Mouse (Mus musculus): ENCODE data around the gene Mef2c.

The Mef2c gene

GRCm38 (mm10) chr13:83524902-83525715, 21.3 kb downstream of the Mef2c start:
- no peak for DNase-seq (ENCODE audit: low read depth)

GRCm38 (mm10) chr13:83525716-83526005, 21.8 kb downstream of the Mef2c start:
- no peak for DNase-seq (ENCODE audit: low read depth)

- DNase-seq (ENCODE audit: low read depth) = no peak
Measured at GRCm38 (mm10) chr13:83526066-83526465, 22.2 kb downstream of the Mef2c start.

- DNase-seq (ENCODE audit: low read depth) = no peak
Measured at GRCm38 (mm10) chr13:83527921-83528320, 24.1 kb downstream of the Mef2c start.

- DNase-seq (ENCODE audit: low read depth) = no peak
Measured at GRCm38 (mm10) chr13:83529729-83530314, 26.0 kb downstream of the Mef2c start.

- no peak for DNase-seq (ENCODE audit: low read depth)
Measured at GRCm38 (mm10) chr13:83530889-83531288, 27.1 kb downstream of the Mef2c start.

GRCm38 (mm10) chr13:83531968-83532591, 28.2 kb downstream of the Mef2c start:
- DNase-seq (ENCODE audit: low read depth) = no peak

GRCm38 (mm10) chr13:83536361-83536760, 32.5 kb downstream of the Mef2c start:
- DNase-seq (ENCODE audit: low read depth) = no peak

- DNase-seq (ENCODE audit: low read depth) = no peak
Measured at GRCm38 (mm10) chr13:83537163-83537562, 33.3 kb downstream of the Mef2c start.

- DNase-seq (ENCODE audit: low read depth) = no peak
Measured at GRCm38 (mm10) chr13:83539921-83540320, 36.1 kb downstream of the Mef2c start.

GRCm38 (mm10) chr13:83542666-83543065, 38.8 kb downstream of the Mef2c start:
- no peak for DNase-seq (ENCODE audit: low read depth)

- DNase-seq (ENCODE audit: low read depth) = no peak
Measured at GRCm38 (mm10) chr13:83544707-83545106, 40.9 kb downstream of the Mef2c start.

- DNase-seq (ENCODE audit: low read depth) = no peak
Measured at GRCm38 (mm10) chr13:83546876-83547275, 43.0 kb downstream of the Mef2c start.

GRCm38 (mm10) chr13:83551259-83551658, 47.4 kb downstream of the Mef2c start:
- no peak for DNase-seq (ENCODE audit: low read depth)

- DNase-seq (ENCODE audit: low read depth) = no peak
Measured at GRCm38 (mm10) chr13:83552051-83552450, 48.2 kb downstream of the Mef2c start.

GRCm38 (mm10) chr13:83563261-83563660, 59.4 kb downstream of the Mef2c start:
- DNase-seq (ENCODE audit: low read depth) = no peak

- no peak for DNase-seq (ENCODE audit: low read depth)
Measured at GRCm38 (mm10) chr13:83565732-83566131, 61.9 kb downstream of the Mef2c start.

GRCm38 (mm10) chr13:83566180-83566579, 62.3 kb downstream of the Mef2c start:
- DNase-seq (ENCODE audit: low read depth) = peak; percentile 58

GRCm38 (mm10) chr13:83566834-83567534, 63.1 kb downstream of the Mef2c start:
- DNase-seq (ENCODE audit: low read depth) = no peak

- no peak for DNase-seq (ENCODE audit: low read depth)
Measured at GRCm38 (mm10) chr13:83567681-83568080, 63.8 kb downstream of the Mef2c start.

GRCm38 (mm10) chr13:83568759-83569256, 65.0 kb downstream of the Mef2c start:
- no peak for DNase-seq (ENCODE audit: low read depth)

GRCm38 (mm10) chr13:83571973-83572447, 68.2 kb downstream of the Mef2c start:
- peak; percentile 63 for DNase-seq (ENCODE audit: low read depth)
